Mouse (Mus musculus): ENCODE measurements around the gene Ppp1r21.

Gene Ppp1r21

GRCm38 (mm10) chr17:88530667-88531066 is 749 bp downstream of the Ppp1r21 start:
- DNase-seq: no peak

- no peak for DNase-seq
Observed at GRCm38 (mm10) chr17:88531176-88531575, 1.3 kb downstream of the Ppp1r21 start.

- no peak for DNase-seq
Observed at GRCm38 (mm10) chr17:88537842-88538430, 8.0 kb downstream of the Ppp1r21 start.

- DNase-seq: no peak
Observed at GRCm38 (mm10) chr17:88542771-88543416, 13.0 kb downstream of the Ppp1r21 start.

GRCm38 (mm10) chr17:88543417-88543782 is 13.5 kb downstream of the Ppp1r21 start:
- no peak for DNase-seq

GRCm38 (mm10) chr17:88545217-88545784 is 15.4 kb downstream of the Ppp1r21 start:
- DNase-seq: no peak

GRCm38 (mm10) chr17:88546745-88547144 is 16.8 kb downstream of the Ppp1r21 start:
- DNase-seq: no peak

GRCm38 (mm10) chr17:88549411-88550191 is 19.7 kb downstream of the Ppp1r21 start:
- no peak for DNase-seq

GRCm38 (mm10) chr17:88550351-88550750 is 20.4 kb downstream of the Ppp1r21 start:
- DNase-seq: no peak

- no peak for DNase-seq
Observed at GRCm38 (mm10) chr17:88550981-88551940, 21.3 kb downstream of the Ppp1r21 start.

GRCm38 (mm10) chr17:88552556-88552955 is 22.6 kb downstream of the Ppp1r21 start:
- DNase-seq: peak; percentile 45

GRCm38 (mm10) chr17:88553001-88553449 is 23.1 kb downstream of the Ppp1r21 start:
- no peak for DNase-seq

- DNase-seq: no peak
Observed at GRCm38 (mm10) chr17:88553473-88554087, 23.7 kb downstream of the Ppp1r21 start.

- no peak for DNase-seq
Observed at GRCm38 (mm10) chr17:88556176-88556575, 26.3 kb downstream of the Ppp1r21 start.

GRCm38 (mm10) chr17:88556688-88557087 is 26.8 kb downstream of the Ppp1r21 start:
- no peak for DNase-seq

- peak; percentile 69 for DNase-seq
Observed at GRCm38 (mm10) chr17:88558168-88558842, 28.4 kb downstream of the Ppp1r21 start.

- no peak for DNase-seq
Observed at GRCm38 (mm10) chr17:88563611-88564010, 33.7 kb downstream of the Ppp1r21 start.

- DNase-seq: no peak
Observed at GRCm38 (mm10) chr17:88569807-88570540, 40.1 kb downstream of the Ppp1r21 start.

GRCm38 (mm10) chr17:88570784-88571183 is 40.9 kb downstream of the Ppp1r21 start:
- DNase-seq: no peak

- no peak for DNase-seq
Observed at GRCm38 (mm10) chr17:88574811-88575210, 44.9 kb downstream of the Ppp1r21 start.
